Mouse (Mus musculus) forebrain, embryonic 10.5 days (tissue): ENCODE data around the gene Cox8a. TPM values are rescaled to one million over a fixed set of nuclear protein-coding genes. Genes with fewer than 3 reads are reported as not detected.

Source experiments
- DNase-seq: peaks from one replicate; pipeline ENCODE4 v3.0.0-alpha.2; 2017; ENCODE audit warnings: low spot score; ENCODE audit errors: extremely low spot score
- H3K27ac ChIP-seq: fragments of 300-500 bp; sonication (generic); 2 replicates; pipeline ENCODE4 v1.5.1; 2016; ENCODE audit warnings: mild to moderate bottlenecking
- H3K27me3 ChIP-seq: fragments of 300-500 bp; sonication (generic); 2 replicates; pipeline ENCODE4 v1.6.1; 2016; ENCODE audit warnings: mild to moderate bottlenecking; ENCODE audit not compliant: poor library complexity, severe bottlenecking
- H3K36me3 ChIP-seq: fragments of 300-500 bp; sonication (generic); replicated peaks from 2 replicates; pipeline ENCODE4 v1.6.1; 2016; ENCODE audit warnings: mild to moderate bottlenecking, moderate library complexity
- H3K4me1 ChIP-seq: fragments of 300-500 bp; sonication (generic); 2 replicates; pipeline ENCODE4 v1.6.1; 2016
- H3K4me3 ChIP-seq: fragments of 300-500 bp; sonication (generic); 2 replicates; pipeline ENCODE4 v1.5.1; 2016; ENCODE audit warnings: mild to moderate bottlenecking, moderate library complexity
- H3K9me3 ChIP-seq: fragments of 300-500 bp; sonication (generic); 2 replicates; pipeline ENCODE4 v1.6.1; 2016; ENCODE audit warnings: mild to moderate bottlenecking, moderate library complexity
- WGBS: fragments of 180-500 bp; shearing (Covaris S2); methylation state at CpG from one replicate; pipeline ENCODE4 v1.1.7; 2016; 5-methylcytosine and 5-hydroxymethylcytosine counted together
- polyA plus RNA-seq: library from polyadenylated mRNA; unstranded; fragments of >200 nt; fragmentation: Nextera tagmentation; extraction: Ambion mirVana; gene quantifications from 2 replicates; pipeline ENCODE4 v1.2.1, GENCODE M21; 2016

Gene Cox8a
- 862 and 888 TPM in 2 replicates for polyA plus RNA-seq

- peak within 1 kb of the TSS; percentile 92 for H3K27ac ChIP-seq
- H3K36me3 ChIP-seq, result peaks cover 45% of the 10 kb centered on the region
- WGBS, result under 1% methylated on average over 50 of the region's 50 CpGs
- H3K27me3 ChIP-seq, result no peaks in the 10 kb centered on the region
- peaks cover 38% of the 10 kb centered on the region for H3K4me1 ChIP-seq
- DNase-seq, result peak; percentile 99
- H3K9me3 ChIP-seq, result peaks cover 6% of the 10 kb centered on the region; the same call in 1 of the 2 replicates
- H3K4me3 ChIP-seq, result peak within 1 kb of the TSS; percentile 91
Measured at GRCm38 (mm10) chr19:7217162-7217925, at the start of gene Cox8a. Gene Cox8a, minus strand, starts transcription at chr19:7217616.

DNA sequence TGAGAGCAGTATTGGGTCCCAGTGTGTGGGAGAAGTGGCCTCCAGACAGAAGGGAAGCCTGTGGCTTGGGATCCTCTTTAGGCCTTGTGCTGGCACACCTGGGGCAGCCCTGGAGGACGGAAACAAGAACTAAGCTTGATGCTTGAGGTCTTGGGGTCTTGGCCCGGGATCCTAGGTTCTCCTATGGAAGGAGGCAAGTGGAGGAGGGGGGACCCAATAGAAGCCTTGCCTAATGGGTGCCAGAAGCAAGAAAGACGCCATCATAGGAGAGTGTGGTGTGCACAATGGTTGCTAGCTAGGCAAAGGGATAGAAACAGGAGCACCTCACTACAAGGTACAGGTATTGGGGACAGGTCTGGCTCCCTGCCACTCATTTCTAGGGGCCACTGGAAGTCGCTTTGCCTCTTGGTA lies 49.0 kb upstream of the Cox8a start:
- DNase-seq, result peak; percentile 59
- WGBS, result 20% methylated on average over 4 of the region's 4 CpGs

GRCm38 (mm10) chr19:7265478-7266191 lies 48.2 kb upstream of the Cox8a start:
- WGBS, result 7% methylated on average over 14 of the region's 14 CpGs
- Histone ChIP-seq H3K4me3 (peak overlapping the region; percentile 97), H3K27me3 (no peaks in the 10 kb centered on the region), H3K36me3 (peaks cover 12% of the 10 kb centered on the region), H3K4me1 (peaks cover 63% of the 10 kb centered on the region), H3K27ac (peak overlapping the region; percentile 100), H3K9me3 (peaks cover 7% of the 10 kb centered on the region; the same call in 1 of the 2 replicates)
- peak; percentile 83 for DNase-seq

More for the DNA sequence above, 49.0 kb upstream of the Cox8a start:
- Histone ChIP-seq H3K36me3 (peaks cover 20% of the 10 kb centered on the region), H3K4me1 (peaks cover 71% of the 10 kb centered on the region), H3K27me3 (no peaks in the 10 kb centered on the region), H3K4me3 (peak overlapping the region; percentile 97), H3K27ac (peak overlapping the region; percentile 100), H3K9me3 (peaks cover 7% of the 10 kb centered on the region; the same call in 1 of the 2 replicates)

- Histone ChIP-seq H3K27ac (peak overlapping the region; percentile 100), H3K36me3 (peaks cover 4% of the 10 kb centered on the region), H3K27me3 (no peaks in the 10 kb centered on the region), H3K9me3 (peaks cover 7% of the 10 kb centered on the region; the same call in 1 of the 2 replicates), H3K4me3 (peak overlapping the region; percentile 97), H3K4me1 (peaks cover 55% of the 10 kb centered on the region)
- WGBS, result 9% methylated on average over 6 of the region's 6 CpGs
- DNase-seq, result peak; percentile 57
Measured at GRCm38 (mm10) chr19:7264766-7265331, 47.4 kb upstream of the Cox8a start.

DNA sequence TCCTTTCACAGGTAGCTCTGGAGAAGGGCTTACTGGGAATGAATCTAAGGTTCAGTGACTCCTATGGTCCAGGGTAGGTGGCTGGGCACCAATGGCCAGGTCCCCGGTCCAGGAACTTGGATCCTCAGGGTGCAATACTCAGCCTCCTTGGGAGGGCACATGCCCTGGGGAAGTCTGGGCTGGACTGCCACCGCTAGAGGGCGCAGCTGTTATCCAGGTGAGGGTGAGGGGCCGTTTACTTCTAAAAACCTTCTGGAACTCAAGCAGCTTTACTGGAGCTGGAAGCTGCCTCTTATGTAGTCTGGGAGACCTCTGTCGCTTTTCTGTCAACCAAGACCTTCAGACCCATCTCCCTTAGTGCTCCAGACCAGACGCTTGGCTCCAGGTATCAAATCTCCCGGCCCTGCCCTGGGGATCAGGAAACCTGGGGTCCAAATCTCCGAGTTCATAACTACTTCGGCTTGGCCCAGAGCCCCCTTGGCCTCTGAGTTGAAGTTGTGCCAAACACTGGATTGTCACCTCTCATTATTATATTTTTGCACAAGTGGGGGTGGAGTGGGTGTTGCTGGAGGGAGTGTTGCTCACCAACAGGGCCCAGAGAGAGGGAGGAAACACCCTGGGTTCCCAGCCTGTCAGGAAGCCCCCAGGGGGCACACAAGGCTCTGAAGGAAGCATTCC lies 46.8 kb upstream of the Cox8a start:
- Histone ChIP-seq H3K4me1 (peaks cover 49% of the 10 kb centered on the region), H3K27ac (peak overlapping the region; percentile 100), H3K36me3 (no peaks in the 10 kb centered on the region), H3K4me3 (peak overlapping the region; percentile 97; the same call in 1 of the 2 replicates), H3K27me3 (no peaks in the 10 kb centered on the region), H3K9me3 (peaks cover 7% of the 10 kb centered on the region; the same call in 1 of the 2 replicates)
- DNase-seq, result peak; percentile 81
- 18% methylated on average over 9 of the region's 9 CpGs for WGBS

- DNase-seq, result no peak
- H3K27me3 ChIP-seq, result no peaks in the 10 kb centered on the region
- peaks cover 7% of the 10 kb centered on the region; the same call in 1 of the 2 replicates for H3K9me3 ChIP-seq
- WGBS, result 78% methylated on average over 1 of the region's 1 CpGs
- H3K36me3 ChIP-seq, result no peaks in the 10 kb centered on the region
- H3K4me3 ChIP-seq, result no peak overlapping the region
- H3K27ac ChIP-seq, result no peak overlapping the region
- peaks cover 38% of the 10 kb centered on the region for H3K4me1 ChIP-seq
Measured at GRCm38 (mm10) chr19:7262592-7262991, 45.2 kb upstream of the Cox8a start.

DNA sequence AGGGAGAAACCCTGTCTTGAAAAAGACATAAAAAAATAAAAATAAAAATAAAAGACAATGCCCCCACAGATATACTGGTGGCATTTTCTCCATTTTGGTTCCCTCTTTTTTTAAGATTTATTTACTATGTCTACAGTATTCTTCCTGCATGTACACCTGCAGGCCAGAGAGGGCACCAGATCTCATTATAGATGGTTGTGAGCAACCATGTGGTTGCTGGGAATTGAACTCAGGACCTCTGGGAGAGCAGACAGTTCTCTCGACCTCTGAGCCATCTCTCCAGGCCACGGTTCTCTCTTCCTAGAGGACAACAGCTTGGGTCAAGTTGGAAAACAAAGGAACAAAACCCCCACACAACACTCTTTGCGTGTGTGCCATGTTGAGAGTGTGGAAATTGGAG lies 44.5 kb upstream of the Cox8a start:
- Histone ChIP-seq H3K4me3 (no peak overlapping the region), H3K9me3 (peaks cover 7% of the 10 kb centered on the region; the same call in 1 of the 2 replicates), H3K27ac (no peak overlapping the region), H3K27me3 (no peaks in the 10 kb centered on the region), H3K36me3 (no peaks in the 10 kb centered on the region), H3K4me1 (peaks cover 32% of the 10 kb centered on the region)
- no peak for DNase-seq
- 96% methylated on average over 3 of the region's 3 CpGs for WGBS

DNA sequence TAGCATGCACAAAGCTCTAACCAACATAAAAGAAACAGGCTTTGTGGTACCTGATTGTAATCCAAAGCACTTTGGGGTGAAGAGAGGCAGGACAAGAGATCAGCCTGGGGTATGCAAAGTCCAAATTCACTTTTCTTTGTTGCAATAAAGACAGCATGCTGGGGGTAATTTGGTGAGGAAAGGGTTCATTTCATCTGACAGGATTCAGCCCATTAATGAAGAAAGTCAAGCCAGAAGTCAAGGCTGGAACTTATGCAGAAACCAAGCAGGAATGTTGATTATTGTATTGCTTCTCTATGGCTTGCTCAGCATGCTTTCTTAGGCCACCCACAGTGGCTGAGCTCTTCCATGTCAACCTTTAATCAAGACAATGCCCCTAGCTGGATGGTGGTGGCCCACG lies 44.1 kb upstream of the Cox8a start:
- Histone ChIP-seq H3K27me3 (no peaks in the 10 kb centered on the region), H3K9me3 (peaks cover 7% of the 10 kb centered on the region; the same call in 1 of the 2 replicates), H3K27ac (no peak overlapping the region), H3K4me1 (peaks cover 27% of the 10 kb centered on the region), H3K36me3 (no peaks in the 10 kb centered on the region), H3K4me3 (no peak overlapping the region)
- WGBS, result 94% methylated on average over 1 of the region's 1 CpGs
- DNase-seq, result no peak

GRCm38 (mm10) chr19:7257881-7258280 lies 40.5 kb upstream of the Cox8a start:
- Histone ChIP-seq H3K9me3 (peaks cover 7% of the 10 kb centered on the region; the same call in 1 of the 2 replicates), H3K4me1 (no peaks in the 10 kb centered on the region), H3K4me3 (no peak overlapping the region), H3K27me3 (no peaks in the 10 kb centered on the region), H3K27ac (no peak overlapping the region), H3K36me3 (no peaks in the 10 kb centered on the region)
- 88% methylated on average over 5 of the region's 5 CpGs for WGBS
- DNase-seq, result no peak

GRCm38 (mm10) chr19:7246021-7246420 lies 28.6 kb upstream of the Cox8a start:
- no peaks in the 10 kb centered on the region for H3K9me3 ChIP-seq
- no peak overlapping the region for H3K27ac ChIP-seq
- no peak for DNase-seq
- peaks cover 9% of the 10 kb centered on the region for H3K4me1 ChIP-seq
- no peaks in the 10 kb centered on the region for H3K36me3 ChIP-seq
- H3K27me3 ChIP-seq, result peaks cover 14% of the 10 kb centered on the region
- 86% methylated on average over 3 of the region's 3 CpGs for WGBS
- H3K4me3 ChIP-seq, result no peak overlapping the region

- H3K4me1 ChIP-seq, result peaks cover 41% of the 10 kb centered on the region
- peaks cover 14% of the 10 kb centered on the region for H3K27me3 ChIP-seq
- WGBS, result under 1% methylated on average over 80 of the region's 80 CpGs
- H3K4me3 ChIP-seq, result peak within 1 kb of the TSS; percentile 83
- H3K27ac ChIP-seq, result peak within 1 kb of the TSS; percentile 95
- H3K9me3 ChIP-seq, result no peaks in the 10 kb centered on the region
- DNase-seq, result peak; percentile 90
- H3K36me3 ChIP-seq, result peaks cover 32% of the 10 kb centered on the region
Measured at GRCm38 (mm10) chr19:7240782-7241690, 23.6 kb upstream of the Cox8a start, which contains the start of gene Naa40. Gene Naa40, minus strand, starts transcription at chr19:7241183.
